Mouse (Mus musculus): ENCODE results near the gene Borcs6. TPM values are rescaled to one million over a fixed set of nuclear protein-coding genes. Genes with fewer than 3 reads are reported as not detected.

Borcs6 gene
- polyA plus RNA-seq, 1 experiment from 2014 or later = 8.0 TPM

- no peak overlapping the region for H3K4me3 ChIP-seq (ENCODE audit: low read length)
- H3K27me3 ChIP-seq (replicated peaks; ENCODE audit: control insufficient read depth, insufficient read depth, low read length) = no peaks in the 10 kb centered on the region
- no peak overlapping the region for H3K9ac ChIP-seq (ENCODE audit: low read depth, low read length)
- WGBS = 75% methylated on average over 9 of the region's 9 CpGs
- H3K4me2 ChIP-seq (ENCODE audit: low read depth, low read length) = no peak overlapping the region
- H3K9me3 ChIP-seq (ENCODE audit: control insufficient read depth, low read length) = no peaks in the 10 kb centered on the region
- no peak for ATAC-seq
- peaks cover 15% of the 10 kb centered on the region for H3K4me1 ChIP-seq (ENCODE audit: control insufficient read depth, insufficient read depth, low read length)
- peaks cover 13% of the 10 kb centered on the region for H3K36me3 ChIP-seq (ENCODE audit: control insufficient read depth, insufficient read depth, low read length)
- 0 out of 2 replicates have a peak overlapping the region, but pooled peaks have one; percentile 45 for H3K27ac ChIP-seq (ENCODE audit: low read length)
Observed at GRCm38 (mm10) chr11:69033552-69033951, 26.0 kb upstream of the Borcs6 start.

GRCm38 (mm10) chr11:69034585-69034984 is 24.9 kb upstream of the Borcs6 start:
- Histone ChIP-seq H3K9me3 (ENCODE audit: control insufficient read depth, low read length) (no peaks in the 10 kb centered on the region), H3K36me3 (ENCODE audit: control insufficient read depth, insufficient read depth, low read length) (peaks cover 13% of the 10 kb centered on the region), H3K9ac (ENCODE audit: low read depth, low read length) (no peak overlapping the region), H3K27me3 (replicated peaks; ENCODE audit: control insufficient read depth, insufficient read depth, low read length) (no peaks in the 10 kb centered on the region), H3K4me3 (ENCODE audit: low read length) (no peak overlapping the region), H3K27ac (ENCODE audit: low read length) (no peak overlapping the region), H3K4me2 (ENCODE audit: low read depth, low read length) (no peak overlapping the region), H3K4me1 (ENCODE audit: control insufficient read depth, insufficient read depth, low read length) (peaks cover 25% of the 10 kb centered on the region)
- ATAC-seq = no peak
- WGBS = 92% methylated on average over 3 of the region's 3 CpGs

- Histone ChIP-seq H3K4me2 (ENCODE audit: low read depth, low read length) (peak overlapping the region; percentile 71; the same call in 1 of the 2 replicates), H3K36me3 (ENCODE audit: control insufficient read depth, insufficient read depth, low read length) (peaks cover 13% of the 10 kb centered on the region), H3K4me1 (ENCODE audit: control insufficient read depth, insufficient read depth, low read length) (peaks cover 25% of the 10 kb centered on the region), H3K27ac (ENCODE audit: low read length) (peak overlapping the region; percentile 62), H3K27me3 (replicated peaks; ENCODE audit: control insufficient read depth, insufficient read depth, low read length) (no peaks in the 10 kb centered on the region), H3K9ac (ENCODE audit: low read depth, low read length) (peak overlapping the region; percentile 36; the same call in 1 of the 2 replicates), H3K9me3 (ENCODE audit: control insufficient read depth, low read length) (no peaks in the 10 kb centered on the region), H3K4me3 (ENCODE audit: low read length) (no peak overlapping the region; the same call in 1 of the 2 replicates)
- ATAC-seq = no peak
- 81% methylated on average over 9 of the region's 9 CpGs for WGBS
Observed at GRCm38 (mm10) chr11:69035411-69035810, 24.1 kb upstream of the Borcs6 start.

GRCm38 (mm10) chr11:69035849-69036248 is 23.7 kb upstream of the Borcs6 start:
- peak overlapping the region; percentile 62 for H3K27ac ChIP-seq (ENCODE audit: low read length)

GRCm38 (mm10) chr11:69036486-69037230 is 22.9 kb upstream of the Borcs6 start:
- Histone ChIP-seq H3K4me1 (ENCODE audit: control insufficient read depth, insufficient read depth, low read length) (peaks cover 25% of the 10 kb centered on the region), H3K27me3 (replicated peaks; ENCODE audit: control insufficient read depth, insufficient read depth, low read length) (no peaks in the 10 kb centered on the region), H3K4me2 (ENCODE audit: low read depth, low read length) (peak overlapping the region; percentile 71), H3K4me3 (ENCODE audit: low read length) (peak overlapping the region; percentile 79), H3K27ac (ENCODE audit: low read length) (peak overlapping the region; percentile 81), H3K9me3 (ENCODE audit: control insufficient read depth, low read length) (no peaks in the 10 kb centered on the region), H3K9ac (ENCODE audit: low read depth, low read length) (peak overlapping the region; percentile 74), H3K36me3 (ENCODE audit: control insufficient read depth, insufficient read depth, low read length) (peaks cover 9% of the 10 kb centered on the region)
- 8% methylated on average over 20 of the region's 20 CpGs for WGBS
- ATAC-seq = peak; percentile 27; the same call in 1 of the 2 replicates

More at GRCm38 (mm10) chr11:69035849-69036248, 23.7 kb upstream of the Borcs6 start:
- peaks cover 25% of the 10 kb centered on the region for H3K4me1 ChIP-seq (ENCODE audit: control insufficient read depth, insufficient read depth, low read length)
- H3K27me3 ChIP-seq (replicated peaks; ENCODE audit: control insufficient read depth, insufficient read depth, low read length) = no peaks in the 10 kb centered on the region
- H3K4me2 ChIP-seq (ENCODE audit: low read depth, low read length) = peak overlapping the region; percentile 71
- H3K36me3 ChIP-seq (ENCODE audit: control insufficient read depth, insufficient read depth, low read length) = peaks cover 13% of the 10 kb centered on the region
- peak; percentile 33 for ATAC-seq
- no peaks in the 10 kb centered on the region for H3K9me3 ChIP-seq (ENCODE audit: control insufficient read depth, low read length)
- H3K4me3 ChIP-seq (ENCODE audit: low read length) = peak overlapping the region; percentile 79
- WGBS = 5% methylated on average over 8 of the region's 8 CpGs
- peak overlapping the region; percentile 36; the same call in 1 of the 2 replicates for H3K9ac ChIP-seq (ENCODE audit: low read depth, low read length)

- no peaks in the 10 kb centered on the region for H3K27me3 ChIP-seq (replicated peaks; ENCODE audit: control insufficient read depth, insufficient read depth, low read length)
- under 1% methylated on average over 34 of the region's 34 CpGs for WGBS
Observed at GRCm38 (mm10) chr11:69037231-69038061, 22.1 kb upstream of the Borcs6 start.

GRCm38 (mm10) chr11:69038173-69038572 is 21.3 kb upstream of the Borcs6 start:
- Histone ChIP-seq H3K9ac (ENCODE audit: low read depth, low read length) (no peak overlapping the region), H3K36me3 (ENCODE audit: control insufficient read depth, insufficient read depth, low read length) (peaks cover 9% of the 10 kb centered on the region), H3K4me1 (ENCODE audit: control insufficient read depth, insufficient read depth, low read length) (peaks cover 25% of the 10 kb centered on the region), H3K27ac (ENCODE audit: low read length) (0 out of 2 replicates have a peak overlapping the region, but pooled peaks have one; percentile 8), H3K4me3 (ENCODE audit: low read length) (no peak overlapping the region), H3K9me3 (ENCODE audit: control insufficient read depth, low read length) (no peaks in the 10 kb centered on the region), H3K4me2 (ENCODE audit: low read depth, low read length) (no peak overlapping the region), H3K27me3 (replicated peaks; ENCODE audit: control insufficient read depth, insufficient read depth, low read length) (no peaks in the 10 kb centered on the region)
- 70% methylated on average over 5 of the region's 5 CpGs for WGBS
- ATAC-seq = no peak

More at GRCm38 (mm10) chr11:69037231-69038061, 22.1 kb upstream of the Borcs6 start:
- peak; percentile 52 for ATAC-seq
- peaks cover 25% of the 10 kb centered on the region for H3K4me1 ChIP-seq (ENCODE audit: control insufficient read depth, insufficient read depth, low read length)
- H3K36me3 ChIP-seq (ENCODE audit: control insufficient read depth, insufficient read depth, low read length) = peaks cover 9% of the 10 kb centered on the region
- H3K4me2 ChIP-seq (ENCODE audit: low read depth, low read length) = peak overlapping the region; percentile 71
- H3K9me3 ChIP-seq (ENCODE audit: control insufficient read depth, low read length) = no peaks in the 10 kb centered on the region
- peak overlapping the region; percentile 81 for H3K27ac ChIP-seq (ENCODE audit: low read length)
- H3K9ac ChIP-seq (ENCODE audit: low read depth, low read length) = peak overlapping the region; percentile 74
- peak overlapping the region; percentile 79 for H3K4me3 ChIP-seq (ENCODE audit: low read length)

- WGBS = under 1% methylated on average over 54 of the region's 54 CpGs
- Histone ChIP-seq H3K36me3 (ENCODE audit: control insufficient read depth, insufficient read depth, low read length) (peaks cover 7% of the 10 kb centered on the region), H3K27me3 (replicated peaks; ENCODE audit: control insufficient read depth, insufficient read depth, low read length) (no peaks in the 10 kb centered on the region), H3K4me1 (ENCODE audit: control insufficient read depth, insufficient read depth, low read length) (peaks cover 16% of the 10 kb centered on the region), H3K9me3 (ENCODE audit: control insufficient read depth, low read length) (no peaks in the 10 kb centered on the region), H3K4me3 (ENCODE audit: low read length) (peak within 1 kb of the TSS; percentile 84), H3K27ac (ENCODE audit: low read length) (peak within 1 kb of the TSS; percentile 90), H3K9ac (ENCODE audit: low read depth, low read length) (peak within 1 kb of the TSS; percentile 86), H3K4me2 (ENCODE audit: low read depth, low read length) (peak within 1 kb of the TSS; percentile 67)
- peak; percentile 82 for ATAC-seq
Observed at GRCm38 (mm10) chr11:69045531-69046394, 13.8 kb upstream of the Borcs6 start, which contains the start of gene Aurkb. TSS of gene Aurkb (plus strand) at chr11:69045647.

All from intestine, embryonic 16.5 days (tissue).